Mouse (Mus musculus): Measurements from ENCODE around the gene Anks6.

Anks6 gene

DNA sequence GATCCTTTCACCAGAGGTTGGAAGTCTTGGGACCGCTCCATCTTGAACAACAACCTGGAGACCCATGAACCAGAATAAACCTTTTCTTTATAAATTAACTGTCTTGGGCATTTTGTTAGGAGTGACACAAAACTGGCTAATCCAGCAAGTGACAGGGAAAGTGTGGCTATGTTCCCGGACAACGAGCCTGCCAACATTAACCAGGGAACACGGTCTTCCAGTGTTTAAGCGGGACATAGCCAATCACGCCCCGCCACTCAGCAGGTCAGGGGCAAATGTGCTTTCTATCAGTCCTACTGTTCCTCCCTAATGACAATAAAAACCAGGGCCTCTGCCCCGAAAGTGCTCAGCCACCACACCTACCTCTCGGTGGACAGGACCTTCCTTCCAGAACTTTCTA, 13.4 kb downstream of the Anks6 start:
- DNase-seq: no peak

DNA sequence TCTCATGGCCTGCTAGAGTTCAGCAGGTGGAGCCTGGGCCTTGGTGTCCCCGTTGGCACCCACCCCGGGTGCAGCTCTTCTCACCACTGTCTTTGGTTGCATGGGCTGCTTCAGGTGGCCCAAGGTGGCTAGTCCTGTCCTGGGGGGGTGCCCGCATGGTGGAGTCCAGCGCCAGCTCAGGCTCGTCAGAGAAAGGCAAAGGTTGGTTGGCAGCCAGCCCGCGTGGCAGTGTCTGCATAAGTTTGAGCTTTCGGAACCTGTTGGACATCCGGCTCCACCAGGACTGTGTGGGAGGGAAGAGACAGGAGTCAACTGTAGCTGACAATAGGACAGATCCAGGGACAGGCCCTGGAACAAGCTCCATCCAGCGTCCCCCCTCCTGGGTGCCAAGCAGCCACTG, 17.6 kb downstream of the Anks6 start:
- no peak for DNase-seq

DNA sequence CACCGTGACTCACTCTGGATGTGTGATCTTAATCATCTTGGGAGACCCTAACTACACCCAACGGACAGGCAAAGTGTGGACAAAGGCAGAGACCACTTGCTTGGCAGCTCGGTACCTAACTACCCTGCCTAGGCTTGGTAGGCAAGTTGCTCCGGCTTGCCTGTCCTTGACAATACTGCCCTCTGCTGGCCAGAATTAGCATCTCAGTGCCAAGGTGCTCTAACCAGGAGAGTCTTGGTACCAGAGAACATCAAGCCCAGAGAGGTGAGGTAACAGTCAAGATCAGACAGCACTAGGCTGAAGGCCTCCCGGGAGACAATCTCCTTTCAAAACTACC, 19.9 kb downstream of the Anks6 start:
- peak; percentile 87 to 89 for DNase-seq

DNA sequence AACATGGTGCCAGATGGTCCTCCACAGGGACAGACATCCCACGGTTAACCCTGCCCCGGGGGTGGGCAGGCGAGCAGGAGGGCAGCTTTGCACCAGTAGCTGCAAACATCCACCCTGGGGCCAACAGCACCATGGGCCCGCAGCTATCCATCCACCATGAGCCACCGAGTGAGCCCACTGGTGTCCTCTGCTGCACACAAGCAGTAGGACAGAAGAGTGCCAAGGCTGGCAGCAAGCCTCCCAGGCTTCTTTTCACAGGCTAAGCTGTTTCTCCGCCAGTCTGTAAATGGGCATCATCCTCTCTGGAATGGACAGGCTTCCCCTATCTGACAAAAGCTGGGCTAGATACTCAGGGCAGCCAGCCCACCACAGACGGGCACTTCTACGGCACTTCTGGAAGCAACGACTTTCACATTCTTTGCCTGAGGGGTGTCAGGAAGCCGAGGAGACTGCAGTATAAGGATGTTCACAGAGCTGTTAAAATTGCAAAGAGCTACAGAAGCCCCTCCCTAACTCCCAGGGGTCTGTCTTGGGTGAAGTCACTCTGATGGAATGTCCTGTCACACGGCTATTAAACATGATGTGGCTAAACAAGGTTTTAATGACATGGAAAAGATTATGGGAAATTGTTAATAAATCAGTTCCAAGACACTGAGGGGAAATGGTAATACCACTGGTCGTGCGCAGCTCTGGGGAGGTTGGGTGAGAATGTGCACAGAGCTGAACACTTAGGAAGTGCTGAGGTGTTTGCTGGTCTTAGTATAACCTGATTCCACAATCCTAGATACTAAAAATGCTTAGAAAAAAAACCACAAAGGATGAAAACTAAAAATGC, 20.5 kb downstream of the Anks6 start:
- DNase-seq: peak; percentile 49 to 50

DNA sequence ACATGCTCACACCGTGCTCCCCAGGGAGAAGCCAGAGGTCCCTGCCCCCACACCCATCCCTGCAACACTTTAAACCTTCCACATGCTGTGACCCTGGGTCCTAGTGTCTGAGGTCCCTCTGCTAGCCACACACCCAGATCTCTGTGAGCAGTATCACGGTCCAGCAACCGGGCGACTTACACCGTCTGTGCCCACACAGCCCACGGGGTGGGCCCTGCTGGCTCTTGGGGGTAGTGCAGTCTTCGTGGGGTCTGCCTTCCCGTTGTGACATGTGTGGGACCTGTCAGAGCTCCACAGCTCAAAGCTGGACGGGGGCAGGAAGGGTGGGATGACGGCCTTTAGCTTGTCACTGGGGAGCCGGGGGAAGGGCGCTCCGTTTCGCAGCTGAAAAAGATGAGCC, 21.7 kb downstream of the Anks6 start:
- no peak for DNase-seq

DNA sequence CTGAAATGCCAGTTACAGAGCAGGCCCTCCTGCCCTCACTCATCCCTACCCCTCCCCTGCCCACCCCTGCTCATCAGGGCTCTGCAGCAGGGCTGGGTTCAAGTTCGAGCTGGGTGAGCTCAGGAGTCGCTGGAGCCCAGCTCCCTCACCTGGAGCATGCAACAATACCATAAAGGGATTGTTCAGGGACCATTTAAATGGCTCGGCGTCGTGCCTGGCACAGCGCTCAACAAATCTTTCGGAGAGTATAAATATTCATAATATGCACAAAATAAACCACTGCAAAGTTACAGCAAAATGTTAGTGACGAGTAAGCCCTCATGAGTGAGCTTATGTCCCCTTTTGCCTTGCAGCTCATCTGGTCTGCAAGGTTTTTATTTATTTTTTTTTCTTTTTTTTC, 25.1 kb downstream of the Anks6 start:
- DNase-seq: no peak

DNA sequence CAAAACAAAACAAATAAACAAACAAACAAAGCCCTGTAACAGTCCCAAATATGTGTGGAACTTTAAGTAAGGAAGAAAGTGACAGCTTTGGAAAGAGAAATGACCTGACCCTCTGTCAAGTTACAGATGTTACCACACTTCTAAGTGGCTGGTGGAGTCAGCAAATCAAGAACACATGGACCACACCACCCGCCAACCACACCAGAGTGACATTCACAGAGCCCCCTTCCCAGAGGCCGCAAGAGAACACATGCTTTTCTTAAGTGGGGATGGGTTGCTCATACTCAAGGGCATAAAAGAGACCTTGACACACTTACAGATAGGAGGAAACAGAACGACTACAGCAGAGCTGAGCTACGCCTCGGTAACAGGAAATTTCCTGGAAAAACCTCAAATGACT, 28.4 kb downstream of the Anks6 start:
- no peak for DNase-seq

DNA sequence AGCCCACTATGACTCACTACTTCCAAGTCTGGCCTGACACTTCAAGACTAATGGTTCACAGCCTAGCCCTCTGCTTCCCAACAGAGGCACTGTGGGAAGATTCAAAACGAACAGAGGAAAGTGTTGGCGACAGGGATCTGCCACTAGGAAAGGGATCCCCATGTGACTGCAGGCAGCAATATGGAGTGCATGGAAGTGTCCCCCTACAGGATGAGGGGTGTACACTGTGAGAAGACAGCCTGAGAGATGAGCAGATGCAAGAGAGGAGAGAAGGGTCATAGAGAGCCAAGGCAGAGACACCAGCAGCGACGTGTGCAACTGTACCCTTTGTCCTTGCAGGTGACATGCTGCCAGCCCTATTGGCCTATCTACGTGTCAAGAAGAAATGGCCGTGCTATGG, 33.3 kb downstream of the Anks6 start:
- no peak for DNase-seq

DNA sequence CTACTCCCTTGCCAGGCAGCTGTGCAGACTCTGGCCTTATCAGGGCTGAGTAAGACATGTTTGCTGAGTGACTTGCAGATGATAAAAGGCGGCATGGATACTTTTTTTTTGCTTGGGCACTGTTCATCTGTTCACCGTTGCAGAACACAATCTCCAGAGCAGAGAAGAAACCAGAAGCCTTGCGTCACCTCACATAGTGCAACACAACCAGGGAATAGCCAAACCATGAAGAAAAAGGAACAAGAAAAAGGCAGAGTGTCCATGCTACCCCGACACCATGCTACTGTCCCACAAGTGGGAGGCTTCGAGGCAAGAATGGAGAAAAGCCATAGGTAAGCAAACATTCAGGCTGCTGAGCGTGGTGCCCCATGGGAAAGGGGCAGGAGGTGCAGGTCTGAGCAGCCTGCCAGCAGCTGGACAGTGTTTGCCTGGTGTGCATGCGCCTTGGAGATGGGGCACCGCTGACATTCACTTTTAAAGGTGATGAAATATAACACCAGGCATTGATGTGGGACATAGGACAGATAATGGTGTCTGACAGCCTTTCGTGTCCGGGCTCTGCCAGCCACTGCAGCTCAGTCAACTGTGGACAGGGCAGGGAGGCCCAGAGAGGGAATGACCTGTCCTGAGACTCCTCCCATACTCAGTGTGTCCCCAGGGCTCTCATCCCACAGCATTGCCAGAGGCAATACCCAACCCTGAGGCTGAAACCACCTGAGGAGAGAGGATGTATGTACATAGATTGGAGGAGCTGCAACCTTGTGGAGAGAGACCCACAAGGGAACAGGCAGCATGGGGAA, 34.2 kb downstream of the Anks6 start:
- DNase-seq: no peak

DNA sequence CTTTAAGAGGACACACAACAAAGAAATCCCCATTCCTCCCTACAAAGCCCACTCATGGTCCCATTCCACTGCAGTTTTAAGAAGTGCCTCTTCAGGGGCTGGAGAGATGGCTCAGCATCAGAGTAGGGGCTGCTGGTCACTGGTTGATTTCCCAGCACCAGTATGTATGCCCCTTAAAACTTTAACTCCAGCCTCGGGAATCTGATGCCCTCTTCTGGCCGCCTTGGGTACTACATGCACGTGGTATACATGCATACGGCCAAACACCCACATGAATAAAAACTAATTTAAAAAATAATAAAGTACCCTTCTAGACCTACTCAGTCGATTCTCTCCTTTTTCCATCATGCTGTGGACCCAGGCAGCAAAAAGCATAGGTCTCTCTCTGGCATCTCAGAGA, 36.7 kb downstream of the Anks6 start:
- DNase-seq: peak; percentile 68 to 82

DNA sequence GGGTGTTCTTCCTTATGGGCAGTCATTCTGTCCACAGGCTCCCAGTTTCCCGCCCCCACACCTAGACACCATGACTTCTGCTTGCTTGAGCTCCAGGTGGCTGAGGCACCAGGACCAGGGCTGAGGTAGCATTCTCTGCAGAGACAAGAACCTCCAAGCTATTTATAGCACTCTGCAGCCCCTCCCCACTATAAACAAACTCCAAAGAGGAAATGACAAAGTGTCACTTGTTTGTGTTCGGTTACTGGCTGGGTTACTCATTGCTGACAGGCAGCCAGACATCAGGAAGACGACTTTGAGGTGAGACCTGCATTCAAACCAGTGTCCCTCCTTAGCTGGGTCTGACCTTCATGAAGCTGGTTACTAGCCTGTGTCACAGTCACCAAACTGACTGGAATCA, 42.1 kb downstream of the Anks6 start:
- no peak for DNase-seq

DNA sequence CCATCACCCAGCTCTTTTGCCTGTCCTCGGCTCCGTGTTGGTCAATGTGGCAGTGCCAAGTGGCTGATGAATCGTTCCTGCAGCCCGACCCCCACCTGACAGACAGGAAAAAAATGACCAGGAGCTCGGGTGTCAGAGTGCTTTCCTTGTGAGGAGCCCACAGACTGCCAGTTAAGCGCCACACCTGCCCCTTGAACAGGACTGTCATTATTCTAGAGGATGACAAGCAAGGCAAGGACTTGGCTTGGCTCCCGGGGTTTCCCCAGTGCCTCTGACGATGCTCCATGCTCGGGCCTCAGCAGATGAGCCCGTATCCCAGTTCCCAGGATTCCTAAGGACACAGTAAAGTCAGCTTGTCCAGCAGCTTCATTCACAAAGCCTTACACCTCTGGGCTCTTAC, 44.8 kb downstream of the Anks6 start:
- peak; percentile 32 to 40 for DNase-seq

DNA sequence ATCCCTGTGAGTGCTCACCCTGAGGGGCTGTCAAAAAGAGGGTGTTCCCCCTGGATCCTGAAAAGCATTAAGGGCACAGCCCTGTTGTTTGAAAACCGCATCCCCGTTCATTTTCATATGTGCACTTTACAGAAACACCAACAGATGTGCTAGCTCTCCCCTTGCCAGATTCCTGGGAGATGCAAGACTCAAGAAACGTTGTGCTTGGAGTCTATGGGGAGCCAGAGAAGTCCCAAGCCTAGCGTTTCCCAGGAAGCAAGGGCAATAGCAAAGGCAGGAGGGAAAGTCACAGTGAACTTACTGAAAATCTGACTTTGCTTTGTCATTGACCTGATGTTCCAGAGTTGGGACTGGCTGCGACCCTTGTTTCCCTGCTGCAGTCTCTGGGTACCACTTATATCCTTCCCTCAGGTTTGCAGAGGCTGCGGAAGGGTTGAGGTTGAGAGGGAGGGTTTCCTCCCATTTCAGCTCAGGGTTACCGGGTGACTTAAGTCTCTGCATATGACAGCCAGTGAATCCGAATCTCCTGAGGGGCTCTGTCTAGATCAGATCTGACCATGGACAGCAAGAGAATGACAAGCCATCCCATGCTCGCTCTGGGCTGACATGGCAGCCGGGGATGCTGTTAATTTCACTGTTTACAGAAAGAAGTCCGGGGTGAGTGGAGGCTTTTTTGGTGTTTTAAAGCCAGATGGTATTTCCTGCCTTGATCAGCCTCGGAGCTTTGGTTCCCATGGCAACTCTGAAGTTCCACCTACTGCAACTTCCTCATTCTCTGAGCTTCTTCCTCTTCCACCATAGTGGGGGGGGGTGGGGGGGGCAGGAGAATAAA, 46.6 kb downstream of the Anks6 start:
- DNase-seq: no peak

DNA sequence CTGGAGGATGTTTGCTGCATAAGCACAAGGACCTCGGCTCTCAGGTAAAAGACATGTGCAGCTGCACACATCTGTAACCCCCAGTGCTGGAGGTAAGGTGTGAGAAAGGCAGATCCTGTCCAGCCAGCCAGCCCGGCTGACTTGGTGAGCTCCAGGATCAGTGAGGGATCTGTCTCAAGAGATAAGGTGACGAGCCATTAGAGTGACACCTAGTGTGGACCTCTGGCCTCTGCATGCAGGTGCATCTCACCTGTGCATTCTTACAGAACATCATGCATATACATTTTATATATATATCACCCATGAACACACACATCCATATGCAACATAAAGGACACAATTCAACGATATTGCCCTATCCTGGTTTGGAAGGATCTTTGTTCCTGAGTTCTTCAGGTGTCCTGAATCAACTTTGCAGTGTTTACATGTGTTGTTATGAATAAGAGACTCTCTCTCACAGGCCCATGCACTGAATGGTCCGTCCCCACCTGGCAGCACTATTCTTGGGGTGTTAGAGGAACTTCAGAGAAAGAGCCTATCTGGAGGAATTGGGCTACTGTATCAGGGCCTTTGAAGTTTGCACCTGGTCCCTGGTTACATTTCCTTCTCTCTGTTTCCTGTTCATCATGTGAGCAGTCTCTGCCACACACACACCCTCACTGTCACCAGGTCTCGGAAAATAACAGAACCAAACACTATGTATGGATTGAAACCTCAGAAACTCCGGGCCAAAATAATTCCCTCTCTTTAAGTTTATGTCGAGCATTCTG, 56.4 kb downstream of the Anks6 start:
- peak in 1 of 2 experiments; percentile 48 for DNase-seq

DNA sequence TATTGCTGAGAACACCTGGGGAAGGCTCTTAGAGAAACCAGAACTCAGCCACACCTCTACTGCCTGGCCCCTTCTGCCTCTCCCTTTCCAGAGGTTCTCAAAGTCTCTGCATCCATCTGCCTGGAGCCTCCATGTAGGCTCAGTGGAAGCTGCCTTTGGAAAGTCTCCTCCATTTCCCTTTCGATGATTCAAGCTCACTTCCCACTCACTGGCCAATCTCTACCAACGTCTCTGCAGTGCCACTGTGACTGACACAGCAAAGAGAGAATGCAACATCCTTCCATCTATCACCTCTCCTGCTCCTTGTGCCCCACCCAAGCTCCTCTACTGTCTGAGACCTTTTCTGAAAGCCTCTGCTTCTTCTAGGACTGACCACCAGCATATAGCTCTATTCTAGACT, 59.3 kb downstream of the Anks6 start:
- no peak for DNase-seq

DNA sequence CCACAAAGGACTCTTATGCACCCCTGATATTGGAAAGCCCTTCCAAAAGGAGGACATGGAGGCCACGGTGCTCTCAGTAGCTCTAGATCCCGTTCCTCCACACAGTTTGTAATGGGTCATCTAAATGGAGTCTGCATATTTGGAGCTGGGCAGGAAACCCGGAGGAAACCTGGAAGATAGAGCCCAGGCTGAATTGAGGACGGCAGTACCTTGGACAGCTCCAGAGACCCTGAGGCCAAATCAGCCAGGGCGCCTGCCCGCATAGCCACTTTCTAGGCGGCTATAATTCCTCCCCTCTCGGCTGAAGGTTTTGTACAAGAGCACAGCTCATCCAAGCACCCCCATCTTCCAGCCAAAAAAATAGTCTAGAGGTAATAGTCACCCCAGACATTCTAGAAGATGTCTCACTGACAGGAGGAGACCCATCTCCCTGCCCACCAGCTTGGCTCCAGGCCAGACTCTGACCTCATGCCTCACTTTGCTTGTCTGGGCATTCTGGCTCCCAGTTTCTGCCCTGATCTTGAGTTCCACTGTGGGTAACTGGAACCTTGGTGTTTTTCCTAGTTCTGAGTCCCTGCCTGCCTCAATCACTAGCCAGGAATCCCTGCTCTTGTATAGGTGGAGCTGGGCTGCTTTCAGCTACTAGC, 64.3 kb downstream of the Anks6 start:
- peak in 1 of 2 experiments; percentile 39 for DNase-seq

DNA sequence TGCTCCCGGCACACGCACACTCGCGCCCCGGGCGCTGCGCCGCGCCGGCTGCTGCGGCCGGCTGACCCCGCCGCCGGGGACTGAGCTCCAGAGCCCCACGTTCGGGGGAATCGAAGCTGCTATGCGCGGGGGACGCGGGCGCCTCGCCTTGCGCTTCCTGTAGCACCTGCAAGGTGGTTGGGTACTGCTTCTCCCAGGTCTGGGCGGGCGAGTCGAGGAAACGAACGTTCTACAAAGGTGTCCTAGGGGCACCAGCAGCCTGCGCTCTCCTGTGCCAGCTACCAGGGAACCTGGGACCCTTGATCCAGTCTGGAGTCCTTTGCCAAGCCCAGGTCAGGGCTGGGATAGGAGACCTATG, 65.3 kb downstream of the Anks6 start:
- DNase-seq: no peak

DNA sequence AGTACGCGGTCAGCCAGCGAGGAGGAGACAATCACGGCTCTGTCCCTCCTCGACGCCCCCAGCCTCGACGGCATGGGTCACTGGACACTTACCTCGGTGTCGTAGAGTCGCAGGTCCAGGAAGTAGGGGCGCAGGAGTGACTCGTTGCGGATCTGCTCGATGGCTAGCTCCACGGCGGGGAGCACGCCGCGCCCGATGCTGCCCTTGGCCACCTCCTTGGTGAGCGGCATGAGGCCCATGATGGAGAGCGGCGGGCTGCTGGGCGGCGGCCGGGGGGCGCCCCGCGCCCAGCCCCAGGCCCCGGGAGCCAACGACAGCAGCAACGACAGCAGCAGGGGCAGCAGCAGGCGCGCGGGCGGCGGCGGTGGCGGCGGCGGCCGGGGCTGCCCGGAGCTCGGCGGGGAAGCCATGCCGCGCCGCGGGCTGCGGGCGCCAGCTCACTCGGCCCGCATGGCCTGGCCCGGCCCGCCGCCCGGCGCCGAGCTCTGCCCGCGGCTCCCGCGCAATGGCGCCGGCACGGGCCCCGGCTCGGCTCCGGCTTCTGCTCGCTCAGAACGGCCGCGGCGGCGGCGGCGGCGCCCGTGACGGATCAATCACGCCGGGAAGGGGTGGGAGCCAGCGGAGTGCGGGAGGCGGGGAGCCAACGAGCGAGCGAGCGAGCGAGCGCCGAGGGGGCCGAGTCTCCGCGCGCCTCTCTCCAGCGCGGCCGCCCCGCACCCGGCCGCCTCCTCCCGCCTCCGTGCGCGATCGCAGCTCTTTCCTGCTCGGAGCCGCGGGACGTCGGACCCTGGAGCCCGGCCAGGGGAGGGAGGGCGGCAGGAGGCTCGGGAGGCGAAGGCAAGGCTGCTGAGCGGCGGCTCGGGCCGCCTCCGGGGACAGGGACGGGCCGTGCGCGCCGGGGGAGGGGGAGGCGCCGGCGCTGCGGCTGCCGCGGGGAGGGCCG, 65.9 kb downstream of the Anks6 start, which contains the start of gene Gabbr2:
Gabbr2 (minus strand) TSS at position 858 of the 943 bp plus-strand sequence.
- DNase-seq: peak; percentile 82 to 87

DNA sequence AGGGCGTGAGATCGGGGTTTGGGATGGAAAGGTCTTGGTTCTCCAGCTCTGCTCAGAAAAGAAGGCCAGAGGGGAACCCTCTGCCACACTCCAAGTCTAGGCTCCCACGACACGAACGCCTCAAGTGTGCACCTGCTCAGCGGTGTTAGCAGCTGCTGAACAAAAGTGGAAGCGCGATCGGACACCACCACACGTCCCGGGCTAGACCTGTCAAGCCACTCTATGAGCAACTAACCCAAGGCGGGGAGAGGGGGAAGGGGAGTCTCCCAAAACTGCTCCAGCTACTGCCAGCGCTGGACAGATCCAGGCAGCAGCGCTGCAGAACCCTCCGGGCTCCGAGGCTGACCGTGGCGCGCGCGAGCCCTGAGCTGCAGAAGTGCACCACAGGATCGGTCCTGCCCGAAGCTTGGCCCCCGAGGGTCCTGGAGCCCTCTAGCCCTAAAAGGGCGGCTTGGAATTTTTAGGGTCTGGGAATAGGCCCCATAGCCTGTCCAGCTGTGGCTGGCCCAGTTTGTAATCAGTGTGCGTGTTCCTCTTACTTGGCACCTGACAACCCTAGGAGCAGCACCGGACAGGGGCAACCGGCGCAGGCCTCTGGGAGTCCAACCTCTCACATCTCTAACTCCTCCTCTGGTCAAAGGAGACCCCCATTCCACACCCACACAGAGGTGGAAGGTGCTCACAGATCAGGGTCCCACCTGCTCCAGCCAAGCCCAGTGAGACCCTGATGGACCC, 66.8 kb downstream of the Anks6 start:
- DNase-seq: peak; percentile 50 to 71

DNA sequence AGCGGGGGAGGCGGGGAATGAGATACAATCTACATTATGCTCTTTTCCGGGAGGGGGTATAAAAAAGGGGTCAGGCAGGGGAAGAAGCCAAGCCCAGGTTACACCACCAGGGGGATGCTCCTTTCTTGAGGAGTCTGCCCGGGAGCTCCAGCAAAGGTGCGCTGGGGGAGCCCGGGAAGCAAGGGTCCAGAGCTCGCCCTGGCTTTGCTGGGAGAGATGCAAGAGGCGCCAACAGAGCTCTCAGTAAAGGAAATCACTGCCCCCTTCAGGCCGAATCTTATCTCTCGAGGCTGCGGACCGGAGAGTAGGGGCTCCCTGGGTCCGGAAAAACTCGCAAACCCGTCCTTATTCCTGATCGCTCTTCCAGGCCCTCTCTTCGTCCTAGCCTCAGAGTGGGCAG, 67.4 kb downstream of the Anks6 start:
- DNase-seq: peak; percentile 90 to 93

Data from cerebellum, adult 18-20 months (tissue).